Mouse (Mus musculus): Measurements from ENCODE around the gene Rap1gap. TPM values are rescaled to one million over a fixed set of nuclear protein-coding genes. Genes with fewer than 3 reads are reported as not detected.
A peak's percentile ranks its signal among the peaks of the same experiment; 100 is the strongest.

Gene Rap1gap
- 22.7 and 47.2 TPM in 2 replicates for polyA plus RNA-seq (2015; fragmentation: Nextera tagmentation; extraction: Ambion mirVana)

GRCm38 (mm10) chr4:137664433-137664979 lies at the start of gene Rap1gap:
Rap1gap (plus strand) TSS chr4:137664726.
- Histone ChIP-seq H3K4me3 (replicated peaks) (peak within 1 kb of the TSS; percentile 56), H3K27ac (no peak within 1 kb of the TSS), H3K36me3 (no peaks in the 10 kb centered on the region), H3K4me1 (replicated peaks) (peaks cover 16% of the 10 kb centered on the region), H3K27me3 (replicated peaks) (peaks cover 24% of the 10 kb centered on the region), H3K4me2 (replicated peaks) (peak within 1 kb of the TSS; percentile 99), H3K9me3 (no peaks in the 10 kb centered on the region), H3K9ac (peak within 1 kb of the TSS; percentile 61)
- under 1% methylated on average over 44 of the region's 44 CpGs for WGBS
- peak; percentile 54 for ATAC-seq

GRCm38 (mm10) chr4:137622847-137623246 lies 41.7 kb upstream of the Rap1gap start:
- 86% methylated on average over 8 of the region's 8 CpGs for WGBS
- no peak overlapping the region for H3K4me3 ChIP-seq (replicated peaks)
- peaks cover 33% of the 10 kb centered on the region for H3K36me3 ChIP-seq
- H3K4me1 ChIP-seq (replicated peaks) = no peaks in the 10 kb centered on the region
- no peak overlapping the region for H3K4me2 ChIP-seq (replicated peaks)
- H3K9me3 ChIP-seq = no peaks in the 10 kb centered on the region
- no peaks in the 10 kb centered on the region for H3K27me3 ChIP-seq (replicated peaks)
- H3K9ac ChIP-seq = no peak overlapping the region
- no peak overlapping the region for H3K27ac ChIP-seq
- no peak for ATAC-seq

DNA sequence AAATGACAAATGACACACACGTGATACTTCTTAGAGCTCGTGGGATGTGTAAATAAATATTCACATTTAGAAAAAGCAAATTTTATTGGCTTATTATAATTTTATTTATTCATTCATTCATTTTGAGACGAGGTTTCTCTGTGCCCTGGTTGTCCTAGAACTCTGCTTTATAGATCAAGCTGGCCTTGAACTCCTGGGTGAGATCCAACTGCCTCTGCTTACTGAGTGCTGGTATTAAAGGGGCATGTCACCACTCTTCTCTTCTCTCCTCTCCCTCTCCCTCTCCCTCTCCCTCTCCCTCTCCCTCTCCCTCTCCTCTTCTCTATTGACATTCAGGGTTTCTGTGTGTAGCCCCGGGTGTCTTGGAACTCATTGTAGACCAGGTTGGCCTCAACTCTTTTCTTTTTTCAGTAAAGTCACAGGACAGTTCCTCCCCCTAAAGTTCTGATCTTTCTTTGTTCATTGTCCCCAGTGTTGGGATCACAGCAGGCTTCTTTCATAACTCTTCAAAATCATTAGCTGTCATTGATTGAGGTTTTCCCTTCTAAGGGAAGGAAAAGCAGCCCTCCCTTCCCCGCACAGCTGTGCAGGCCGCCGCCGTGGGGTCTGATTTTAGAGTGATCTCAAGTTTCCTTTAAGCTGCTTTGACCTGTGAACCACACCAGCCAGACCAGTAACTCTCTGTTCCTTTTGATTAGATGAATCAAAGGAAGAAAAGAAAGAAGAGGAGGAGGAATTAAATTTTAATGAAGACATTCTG lies 36.9 kb upstream of the Rap1gap start:
- Histone ChIP-seq H3K27me3 (replicated peaks) (no peaks in the 10 kb centered on the region), H3K9ac (no peak overlapping the region), H3K9me3 (no peaks in the 10 kb centered on the region), H3K4me1 (replicated peaks) (no peaks in the 10 kb centered on the region), H3K27ac (no peak overlapping the region), H3K36me3 (peaks cover 43% of the 10 kb centered on the region), H3K4me3 (replicated peaks) (no peak overlapping the region), H3K4me2 (replicated peaks) (no peak overlapping the region)
- ATAC-seq = no peak
- 79% methylated on average over 8 of the region's 8 CpGs for WGBS

GRCm38 (mm10) chr4:137628400-137628799 lies 36.1 kb upstream of the Rap1gap start:
- no peak overlapping the region for H3K27ac ChIP-seq
- H3K36me3 ChIP-seq = peaks cover 47% of the 10 kb centered on the region
- no peaks in the 10 kb centered on the region for H3K9me3 ChIP-seq
- no peaks in the 10 kb centered on the region for H3K4me1 ChIP-seq (replicated peaks)
- 85% methylated on average over 6 of the region's 6 CpGs for WGBS
- no peak overlapping the region for H3K4me3 ChIP-seq (replicated peaks)
- ATAC-seq = no peak
- no peak overlapping the region for H3K9ac ChIP-seq
- no peaks in the 10 kb centered on the region for H3K27me3 ChIP-seq (replicated peaks)
- no peak overlapping the region for H3K4me2 ChIP-seq (replicated peaks)

DNA sequence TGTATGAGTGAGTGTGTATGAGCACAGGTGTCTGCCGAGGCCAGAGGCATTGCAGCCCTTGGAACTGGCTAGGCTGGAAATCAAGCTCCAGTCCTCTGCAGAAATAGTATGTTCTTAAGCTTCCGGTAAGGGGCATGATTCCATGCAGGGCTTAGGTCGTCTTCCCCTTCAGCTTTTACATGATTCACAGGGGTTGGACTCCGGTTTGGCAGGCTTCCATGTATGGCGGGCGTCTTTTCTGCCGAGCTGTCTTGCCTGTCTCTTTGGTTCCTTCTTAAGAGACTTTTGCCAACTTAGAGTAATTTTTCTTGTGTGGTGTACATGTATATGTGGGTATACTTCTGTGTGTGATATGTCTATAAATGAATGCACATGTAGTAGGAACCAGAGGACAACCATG lies 35.2 kb upstream of the Rap1gap start:
- Histone ChIP-seq H3K4me1 (replicated peaks) (no peaks in the 10 kb centered on the region), H3K4me2 (replicated peaks) (no peak overlapping the region), H3K27me3 (replicated peaks) (no peaks in the 10 kb centered on the region), H3K4me3 (replicated peaks) (no peak overlapping the region), H3K27ac (no peak overlapping the region), H3K9ac (no peak overlapping the region), H3K36me3 (peaks cover 43% of the 10 kb centered on the region), H3K9me3 (no peaks in the 10 kb centered on the region)
- 83% methylated on average over 7 of the region's 7 CpGs for WGBS
- ATAC-seq = no peak

DNA sequence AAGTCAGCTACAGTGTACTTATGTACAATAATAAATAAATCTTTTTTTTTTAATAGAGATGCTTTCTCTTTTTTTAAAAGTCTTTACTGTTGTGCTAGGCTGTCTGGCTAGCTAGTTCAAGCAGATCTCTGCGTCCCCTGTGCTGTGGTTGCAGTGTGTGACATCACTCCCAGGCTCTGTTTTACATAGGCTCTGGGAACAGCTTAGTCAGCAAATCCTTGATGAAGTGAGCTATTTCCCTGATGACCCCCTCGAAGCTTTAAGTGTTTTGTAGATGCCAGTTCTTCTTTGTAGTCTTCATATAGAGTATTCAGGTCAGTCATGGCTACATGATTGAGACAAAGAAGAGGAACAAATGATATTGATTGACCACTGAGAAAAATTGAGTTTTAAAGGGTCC lies 34.4 kb upstream of the Rap1gap start:
- no peak overlapping the region for H3K4me2 ChIP-seq (replicated peaks)
- H3K27me3 ChIP-seq (replicated peaks) = no peaks in the 10 kb centered on the region
- no peak overlapping the region for H3K27ac ChIP-seq
- no peaks in the 10 kb centered on the region for H3K9me3 ChIP-seq
- H3K4me1 ChIP-seq (replicated peaks) = no peaks in the 10 kb centered on the region
- ATAC-seq = no peak
- no peak overlapping the region for H3K4me3 ChIP-seq (replicated peaks)
- H3K36me3 ChIP-seq = peaks cover 41% of the 10 kb centered on the region
- H3K9ac ChIP-seq = no peak overlapping the region
- 81% methylated on average over 2 of the region's 2 CpGs for WGBS

- no peak overlapping the region for H3K27ac ChIP-seq
- H3K4me3 ChIP-seq (replicated peaks) = no peak overlapping the region
- no peak overlapping the region for H3K9ac ChIP-seq
- H3K9me3 ChIP-seq = no peaks in the 10 kb centered on the region
- ATAC-seq = no peak
- peaks cover 38% of the 10 kb centered on the region for H3K36me3 ChIP-seq
- H3K4me1 ChIP-seq (replicated peaks) = no peaks in the 10 kb centered on the region
- H3K4me2 ChIP-seq (replicated peaks) = no peak overlapping the region
- no peaks in the 10 kb centered on the region for H3K27me3 ChIP-seq (replicated peaks)
- 61% methylated on average over 3 of the region's 3 CpGs for WGBS
Observed at GRCm38 (mm10) chr4:137631596-137631995, 32.9 kb upstream of the Rap1gap start.

DNA sequence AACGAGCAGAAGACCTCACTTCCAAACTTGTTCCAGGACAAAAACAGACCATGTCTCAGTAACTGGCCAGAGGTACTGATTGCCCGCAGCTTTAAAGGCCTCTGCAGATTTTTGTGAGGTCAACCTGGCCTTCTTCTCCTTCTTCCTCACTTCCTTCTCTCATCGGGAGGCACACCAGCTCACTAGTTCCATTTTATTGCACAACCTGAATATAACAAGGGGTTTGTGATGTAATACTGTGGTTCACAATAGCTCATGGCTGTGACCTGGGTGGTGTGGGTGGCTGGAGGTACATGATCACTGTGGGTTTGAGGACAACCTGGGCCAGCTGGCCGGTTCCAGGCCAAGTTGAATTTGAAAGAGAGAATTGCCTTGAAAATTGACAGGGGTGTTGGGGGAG lies 31.1 kb upstream of the Rap1gap start:
- no peak overlapping the region for H3K4me2 ChIP-seq (replicated peaks)
- no peak overlapping the region for H3K9ac ChIP-seq
- H3K36me3 ChIP-seq = peaks cover 37% of the 10 kb centered on the region
- no peak for ATAC-seq
- no peaks in the 10 kb centered on the region for H3K4me1 ChIP-seq (replicated peaks)
- no peaks in the 10 kb centered on the region for H3K9me3 ChIP-seq
- no peaks in the 10 kb centered on the region for H3K27me3 ChIP-seq (replicated peaks)
- no peak overlapping the region for H3K4me3 ChIP-seq (replicated peaks)
- 89% methylated on average over 4 of the region's 4 CpGs for WGBS
- H3K27ac ChIP-seq = no peak overlapping the region

- Histone ChIP-seq H3K36me3 (peaks cover 31% of the 10 kb centered on the region), H3K4me3 (replicated peaks) (no peak overlapping the region), H3K4me2 (replicated peaks) (no peak overlapping the region), H3K27ac (no peak overlapping the region), H3K9ac (no peak overlapping the region), H3K9me3 (no peaks in the 10 kb centered on the region), H3K27me3 (replicated peaks) (no peaks in the 10 kb centered on the region), H3K4me1 (replicated peaks) (no peaks in the 10 kb centered on the region)
- ATAC-seq = no peak
- WGBS = 79% methylated on average over 3 of the region's 3 CpGs
Observed at GRCm38 (mm10) chr4:137636597-137636996, 27.9 kb upstream of the Rap1gap start.

DNA sequence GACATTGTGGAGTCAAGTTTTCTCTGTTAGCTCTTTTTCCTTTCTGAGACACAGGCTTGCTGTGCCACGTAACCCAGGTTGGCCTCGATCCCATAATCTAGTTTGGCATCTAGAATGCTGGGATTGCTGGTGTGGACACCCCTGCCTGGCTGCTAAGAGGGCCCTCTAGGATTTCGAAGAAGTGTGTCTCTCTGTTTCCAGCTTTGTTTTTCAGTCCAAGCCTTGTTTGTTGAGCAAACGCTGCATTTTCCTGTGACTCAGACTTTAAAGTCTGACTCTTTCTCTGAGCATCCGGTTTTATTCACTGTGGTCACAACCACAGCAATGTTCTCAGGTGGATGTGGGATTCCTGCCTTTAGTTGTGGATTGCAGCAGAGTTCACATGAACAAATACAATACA lies 23.0 kb upstream of the Rap1gap start:
- no peak overlapping the region for H3K4me3 ChIP-seq (replicated peaks)
- peaks cover 33% of the 10 kb centered on the region for H3K36me3 ChIP-seq
- no peak for ATAC-seq
- H3K27ac ChIP-seq = peak overlapping the region; percentile 63
- 62% methylated on average over 5 of the region's 5 CpGs for WGBS
- 0 out of 2 replicates have a peak, but pooled peaks cover 7% of the 10 kb centered on the region for H3K4me1 ChIP-seq (replicated peaks)
- no peaks in the 10 kb centered on the region for H3K9me3 ChIP-seq
- no peak overlapping the region for H3K4me2 ChIP-seq (replicated peaks)
- H3K9ac ChIP-seq = no peak overlapping the region
- no peaks in the 10 kb centered on the region for H3K27me3 ChIP-seq (replicated peaks)

DNA sequence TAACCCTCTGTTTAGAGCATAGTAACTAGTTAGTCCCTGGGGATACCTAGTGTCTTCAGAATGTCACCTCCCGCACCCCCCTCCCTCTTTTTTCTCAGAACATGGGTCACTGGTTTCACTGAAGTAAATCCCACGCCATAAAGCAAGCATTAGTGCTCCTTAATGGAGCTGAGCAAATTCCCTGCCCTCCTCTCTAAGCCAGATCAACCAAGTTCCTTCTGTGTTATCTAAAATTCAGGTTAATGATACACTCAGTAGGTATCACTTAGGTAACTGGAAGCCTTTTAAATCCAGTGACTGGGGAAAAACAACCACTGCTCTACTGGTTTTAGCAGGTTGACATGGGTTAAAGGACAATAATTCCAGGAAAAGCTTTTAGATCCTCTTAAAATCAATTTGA lies 22.4 kb upstream of the Rap1gap start:
- no peaks in the 10 kb centered on the region for H3K9me3 ChIP-seq
- H3K4me1 ChIP-seq (replicated peaks) = 0 out of 2 replicates have a peak, but pooled peaks cover 7% of the 10 kb centered on the region
- 51% methylated on average over 2 of the region's 2 CpGs for WGBS
- peak; percentile 87 for ATAC-seq
- no peak overlapping the region; the same call in 1 of the 2 replicates for H3K4me2 ChIP-seq (replicated peaks)
- H3K36me3 ChIP-seq = peaks cover 32% of the 10 kb centered on the region
- H3K27ac ChIP-seq = peak overlapping the region; percentile 63
- no peak overlapping the region for H3K4me3 ChIP-seq (replicated peaks)
- no peaks in the 10 kb centered on the region for H3K27me3 ChIP-seq (replicated peaks)
- no peak overlapping the region for H3K9ac ChIP-seq

GRCm38 (mm10) chr4:137643459-137643858 lies 21.1 kb upstream of the Rap1gap start:
- Histone ChIP-seq H3K27me3 (replicated peaks) (no peaks in the 10 kb centered on the region), H3K9ac (no peak overlapping the region), H3K4me3 (replicated peaks) (no peak overlapping the region), H3K4me2 (replicated peaks) (no peak overlapping the region), H3K9me3 (no peaks in the 10 kb centered on the region), H3K36me3 (peaks cover 38% of the 10 kb centered on the region), H3K27ac (peak overlapping the region; percentile 42; the same call in 1 of the 2 replicates), H3K4me1 (replicated peaks) (0 out of 2 replicates have a peak, but pooled peaks cover 7% of the 10 kb centered on the region)
- ATAC-seq = peak; percentile 76
- 68% methylated on average over 2 of the region's 2 CpGs for WGBS

DNA sequence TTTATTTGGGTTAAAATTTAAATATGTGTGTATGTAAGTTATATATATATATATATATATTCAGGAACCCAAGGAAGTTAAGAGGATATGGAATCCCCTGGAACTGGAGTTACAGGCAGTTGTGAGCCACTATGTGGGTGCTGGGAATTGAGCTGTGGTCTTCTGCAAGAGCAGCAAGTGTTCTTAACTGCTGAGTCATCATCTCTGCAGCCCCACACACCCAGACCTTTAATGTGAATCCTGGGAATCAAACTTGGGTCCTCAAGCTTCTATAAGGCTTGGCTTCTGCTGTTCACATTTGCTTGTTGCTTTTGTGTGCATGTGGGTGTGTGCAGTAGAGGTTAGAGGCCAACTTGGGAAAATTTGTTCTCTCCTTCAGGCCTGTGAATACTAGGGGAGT lies 18.3 kb upstream of the Rap1gap start:
- Histone ChIP-seq H3K4me3 (replicated peaks) (no peak overlapping the region), H3K36me3 (peaks cover 42% of the 10 kb centered on the region), H3K4me2 (replicated peaks) (no peak overlapping the region), H3K9ac (no peak overlapping the region), H3K27ac (no peak overlapping the region), H3K27me3 (replicated peaks) (no peaks in the 10 kb centered on the region), H3K9me3 (no peaks in the 10 kb centered on the region), H3K4me1 (replicated peaks) (0 out of 2 replicates have a peak, but pooled peaks cover 7% of the 10 kb centered on the region)
- no peak for ATAC-seq
